Mouse (Mus musculus): ENCODE results near the gene Reln. TPM values are rescaled to one million over a fixed set of nuclear protein-coding genes. Genes with fewer than 3 reads are reported as not detected.

Reln gene
- total RNA-seq, 2 experiments from 2014 or later: 11.0 to 13.5 TPM

GRCm38 (mm10) chr5:21936627-21937026, 407.9 kb downstream of the Reln start:
- DNase-seq (ENCODE audit: low spot score in 2 of 2): no peak

- DNase-seq (ENCODE audit: low spot score in 2 of 2): no peak
Measured at GRCm38 (mm10) chr5:21936096-21936495, 408.4 kb downstream of the Reln start.

- DNase-seq (ENCODE audit: low spot score in 2 of 2): no peak
Measured at GRCm38 (mm10) chr5:21934811-21935396, 409.6 kb downstream of the Reln start.

GRCm38 (mm10) chr5:21934173-21934698, 410.3 kb downstream of the Reln start:
- no peak for DNase-seq (ENCODE audit: low spot score in 2 of 2)

- no peak for DNase-seq (ENCODE audit: low spot score in 2 of 2)
Measured at GRCm38 (mm10) chr5:21933340-21934075, 411.0 kb downstream of the Reln start.

- no peak for DNase-seq (ENCODE audit: low spot score in 2 of 2)
Measured at GRCm38 (mm10) chr5:21931151-21931550, 413.4 kb downstream of the Reln start.

- no peak for DNase-seq (ENCODE audit: low spot score in 2 of 2)
Measured at GRCm38 (mm10) chr5:21920310-21920709, 424.2 kb downstream of the Reln start.

- no peak for DNase-seq (ENCODE audit: low spot score in 2 of 2)
Measured at GRCm38 (mm10) chr5:21919281-21919780, 425.2 kb downstream of the Reln start.

GRCm38 (mm10) chr5:21915973-21916372, 428.5 kb downstream of the Reln start:
- DNase-seq (ENCODE audit: low spot score in 2 of 2): no peak

- no peak for DNase-seq (ENCODE audit: low spot score in 2 of 2)
Measured at GRCm38 (mm10) chr5:21914776-21915175, 429.7 kb downstream of the Reln start.

- DNase-seq (ENCODE audit: low spot score in 2 of 2): no peak
Measured at GRCm38 (mm10) chr5:21912835-21913530, 431.5 kb downstream of the Reln start.

- no peak for DNase-seq (ENCODE audit: low spot score in 2 of 2)
Measured at GRCm38 (mm10) chr5:21910726-21911125, 433.8 kb downstream of the Reln start.

GRCm38 (mm10) chr5:21909713-21910112, 434.8 kb downstream of the Reln start:
- DNase-seq (ENCODE audit: low spot score in 2 of 2): no peak

GRCm38 (mm10) chr5:21901411-21901810, 443.1 kb downstream of the Reln start:
- no peak for DNase-seq (ENCODE audit: low spot score in 2 of 2)

- DNase-seq (ENCODE audit: low spot score in 2 of 2): no peak
Measured at GRCm38 (mm10) chr5:21900891-21901290, 443.6 kb downstream of the Reln start.

- no peak for DNase-seq (ENCODE audit: low spot score in 2 of 2)
Measured at GRCm38 (mm10) chr5:21898875-21899274, 445.6 kb downstream of the Reln start.

- DNase-seq (ENCODE audit: low spot score in 2 of 2): no peak
Measured at GRCm38 (mm10) chr5:21896586-21896985, 447.9 kb downstream of the Reln start.

GRCm38 (mm10) chr5:21894168-21894567, 450.3 kb downstream of the Reln start:
- no peak for DNase-seq (ENCODE audit: low spot score in 2 of 2)

- no peak for DNase-seq (ENCODE audit: low spot score in 2 of 2)
Measured at GRCm38 (mm10) chr5:21866750-21867149, 477.8 kb downstream of the Reln start.

- no peak for DNase-seq (ENCODE audit: low spot score in 2 of 2)
Measured at GRCm38 (mm10) chr5:21866311-21866712, 478.2 kb downstream of the Reln start.

GRCm38 (mm10) chr5:21865346-21866107, 479.0 kb downstream of the Reln start, which contains the start of gene Slc26a5:
TSS of gene Slc26a5 (minus strand) at chr5:21865604.
- no peak for DNase-seq (ENCODE audit: low spot score in 2 of 2)
